Mouse (Mus musculus) erythroid progenitor cell, adult 5-6 weeks (primary cell): ENCODE results near the gene Vmn2r33. TPM values are rescaled to one million over a fixed set of nuclear protein-coding genes. Genes with fewer than 3 reads are reported as not detected.
"Not testable (repeated sequence)": the region's sequence is repeated elsewhere in the genome, so short reads cannot be mapped to it uniquely, and the experiment has no call there.

Experiments
- ATAC-seq: replicated peaks from 2 replicates; pipeline ENCODE4 v1.8.0; 2016; ENCODE audit warnings: moderate number of reproducible peaks, mild to moderate bottlenecking, moderate TSS enrichment, inconsistent platforms; ENCODE audit not compliant: poor library complexity, low FRiP score, severe bottlenecking
- total RNA-seq, 2 experiments: library from RNA; stranded (forward) in 1 of 2; stranded (reverse) in 1 of 2; fragments of 150-400 nt in 1 of 2; fragments of 186-747, 209-891 nt in 1 of 2; gene quantifications; 2 replicates each; pipeline versions ENCODE4 v1.2.3 to v1.2.4; 2015 to 2017; ENCODE audit warnings: low replicate concordance in 2 of 2

The Vmn2r33 gene
- total RNA-seq (2015; ENCODE audit: low replicate concordance): not detected in 2 replicates
- not detected in 2 replicates for total RNA-seq (2017; ENCODE audit: low replicate concordance)

DNA sequence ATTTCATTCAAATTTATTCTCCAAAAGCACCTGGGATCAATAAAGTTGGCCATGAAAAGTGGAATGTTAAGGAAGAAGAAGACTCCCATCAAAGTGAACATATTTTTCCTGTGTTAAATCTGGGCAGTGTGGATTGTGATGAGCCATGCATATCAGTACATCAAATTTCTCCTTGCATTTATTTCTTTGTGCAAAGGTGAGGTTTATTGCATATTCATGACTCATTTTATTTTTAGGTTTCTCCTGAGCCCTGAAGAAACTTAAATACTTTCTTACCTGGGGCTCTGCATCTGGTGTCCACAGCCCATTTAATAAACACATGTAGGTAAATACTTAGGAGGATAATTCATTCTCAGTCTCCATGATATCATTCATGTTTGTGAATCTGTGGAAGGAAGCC is at the start of gene Vmn2r33:
Gene Vmn2r33, minus strand, starts transcription at position 101 of the 400 bp plus-strand sequence.
- ATAC-seq: not testable (repeated sequence)

Other genes with a start within 250 kb of the Vmn2r33 start
- not detected in 2 replicates for gene Vmn2r30, start 229.2 kb downstream of the Vmn2r33 start, total RNA-seq (2015; ENCODE audit: low replicate concordance)
- gene Vmn2r30, start 229.2 kb downstream of the Vmn2r33 start, total RNA-seq (2017; ENCODE audit: low replicate concordance): not detected in 2 replicates
- gene Gm45783, start 192.2 kb downstream of the Vmn2r33 start, total RNA-seq (2015; ENCODE audit: low replicate concordance): not detected in 2 replicates
- gene Gm45783, start 192.2 kb downstream of the Vmn2r33 start, total RNA-seq (2017; ENCODE audit: low replicate concordance): not detected in 2 replicates
- gene Vmn2r31, start 167.1 kb downstream of the Vmn2r33 start, total RNA-seq (2015; ENCODE audit: low replicate concordance): not detected in 2 replicates
- gene Vmn2r31, start 167.1 kb downstream of the Vmn2r33 start, total RNA-seq (2017; ENCODE audit: low replicate concordance): not detected in 2 replicates
- not detected in 2 replicates for gene Vmn2r32, start 86.8 kb downstream of the Vmn2r33 start, total RNA-seq (2015; ENCODE audit: low replicate concordance)
- gene Vmn2r32, start 86.8 kb downstream of the Vmn2r33 start, total RNA-seq (2017; ENCODE audit: low replicate concordance): not detected in 2 replicates
- not detected in 2 replicates for gene Vmn2r34, start 122.7 kb upstream of the Vmn2r33 start, total RNA-seq (2015; ENCODE audit: low replicate concordance)
- gene Vmn2r34, start 122.7 kb upstream of the Vmn2r33 start, total RNA-seq (2017; ENCODE audit: low replicate concordance): not detected in 2 replicates